Mouse (Mus musculus): ENCODE measurements around the gene Tagln2. TPM values are rescaled to one million over a fixed set of nuclear protein-coding genes. Genes with fewer than 3 reads are reported as not detected.

Gene Tagln2
- polyA plus RNA-seq, 1 experiment from 2014 or later: 53.2 TPM

DNA sequence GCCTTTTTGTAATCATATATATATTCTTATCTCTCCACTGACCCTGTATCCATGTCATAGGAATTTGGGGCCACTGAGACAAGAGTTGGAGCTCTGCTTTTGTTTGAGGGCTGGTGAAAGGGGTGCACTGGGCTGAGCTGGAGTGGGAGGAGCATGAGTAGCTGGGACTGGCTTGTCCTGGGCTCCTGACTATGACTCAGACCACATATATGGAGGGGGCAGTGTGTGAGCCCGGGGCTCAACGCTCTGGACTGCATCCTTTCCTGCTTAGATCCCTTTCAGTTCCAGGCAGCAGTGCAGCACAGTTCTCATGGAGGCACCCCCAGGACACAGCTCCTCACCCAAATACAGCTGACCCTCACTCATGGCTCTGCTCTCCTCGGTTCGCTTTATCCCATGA is 46.2 kb downstream of the Tagln2 start:
- no peak overlapping the region for H3K4me2 ChIP-seq (replicated peaks)
- H3K4me3 ChIP-seq: no peak overlapping the region
- H3K9me3 ChIP-seq (replicated peaks): no peaks in the 10 kb centered on the region
- WGBS: 95% methylated on average over 4 of the region's 4 CpGs
- ATAC-seq (ENCODE audit: low FRiP score): no peak
- peaks cover 19% of the 10 kb centered on the region for H3K4me1 ChIP-seq
- H3K27ac ChIP-seq: no peak overlapping the region
- no peaks in the 10 kb centered on the region for H3K36me3 ChIP-seq
- no peaks in the 10 kb centered on the region; the same call in 1 of the 2 replicates for H3K27me3 ChIP-seq
- no peak overlapping the region for H3K9ac ChIP-seq

GRCm38 (mm10) chr1:172548501-172548900 is 48.7 kb downstream of the Tagln2 start:
- no peak for ATAC-seq (ENCODE audit: low FRiP score)
- no peaks in the 10 kb centered on the region for H3K36me3 ChIP-seq
- WGBS: 58% methylated on average over 7 of the region's 7 CpGs
- no peaks in the 10 kb centered on the region for H3K9me3 ChIP-seq (replicated peaks)
- H3K4me1 ChIP-seq: peaks cover 21% of the 10 kb centered on the region
- no peak overlapping the region for H3K4me3 ChIP-seq
- H3K27me3 ChIP-seq: peaks cover 3% of the 10 kb centered on the region
- H3K27ac ChIP-seq: no peak overlapping the region
- no peak overlapping the region for H3K4me2 ChIP-seq (replicated peaks)
- H3K9ac ChIP-seq: no peak overlapping the region

DNA sequence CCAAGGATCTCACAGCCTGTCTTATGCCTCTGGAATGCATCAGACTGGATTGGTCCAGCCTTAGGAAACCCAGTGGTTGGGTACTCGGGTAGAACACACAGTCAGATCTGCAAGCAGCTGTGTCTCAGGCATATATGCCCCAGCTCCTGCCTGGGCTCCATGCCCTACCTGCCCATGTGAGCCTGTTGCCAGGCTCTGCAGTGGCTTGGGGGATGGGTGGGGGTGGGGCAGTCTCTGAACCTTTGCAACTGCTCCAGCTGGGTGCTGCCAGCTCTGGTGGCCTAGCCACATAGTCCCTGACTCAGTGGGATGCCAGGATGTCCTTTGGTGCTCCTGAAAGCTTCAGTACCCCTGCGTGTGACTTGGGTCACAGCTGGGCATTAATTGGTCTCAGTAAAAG is 49.5 kb downstream of the Tagln2 start:
- no peak overlapping the region for H3K9ac ChIP-seq
- 9% methylated on average over 2 of the region's 2 CpGs for WGBS
- H3K27me3 ChIP-seq: peaks cover 3% of the 10 kb centered on the region
- H3K4me1 ChIP-seq: peaks cover 21% of the 10 kb centered on the region
- H3K9me3 ChIP-seq (replicated peaks): no peaks in the 10 kb centered on the region
- peak overlapping the region; percentile 34; the same call in 1 of the 2 replicates for H3K4me3 ChIP-seq
- no peaks in the 10 kb centered on the region for H3K36me3 ChIP-seq
- ATAC-seq (ENCODE audit: low FRiP score): no peak
- no peak overlapping the region for H3K27ac ChIP-seq
- peak overlapping the region; percentile 53 for H3K4me2 ChIP-seq (replicated peaks)

DNA sequence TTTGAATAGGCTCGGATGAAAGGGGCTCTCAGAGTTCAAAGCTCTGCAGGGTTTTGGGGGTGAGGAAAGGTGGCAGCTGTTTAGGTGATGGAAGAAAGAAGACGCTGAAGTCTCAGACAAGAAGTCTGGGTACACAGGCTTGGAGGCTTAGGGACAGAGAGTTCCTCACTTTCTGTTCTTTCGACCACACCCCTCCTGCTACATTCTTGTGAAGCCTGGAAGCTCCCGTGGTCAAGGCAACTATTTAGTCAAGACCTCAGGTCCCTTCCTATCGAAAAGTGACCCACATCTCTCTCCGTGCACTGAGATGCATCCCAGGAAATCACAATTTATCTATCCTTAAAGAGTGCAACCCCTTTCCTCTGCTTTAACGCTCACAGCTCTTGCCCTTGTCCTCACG is 49.9 kb downstream of the Tagln2 start:
- no peaks in the 10 kb centered on the region for H3K9me3 ChIP-seq (replicated peaks)
- H3K27ac ChIP-seq: no peak overlapping the region
- peaks cover 3% of the 10 kb centered on the region for H3K27me3 ChIP-seq
- peak overlapping the region; percentile 34 for H3K4me3 ChIP-seq
- peaks cover 21% of the 10 kb centered on the region for H3K4me1 ChIP-seq
- H3K36me3 ChIP-seq: no peaks in the 10 kb centered on the region
- 1% methylated on average over 8 of the region's 8 CpGs for WGBS
- H3K9ac ChIP-seq: no peak overlapping the region; the same call in 1 of the 2 replicates
- H3K4me2 ChIP-seq (replicated peaks): peak overlapping the region; percentile 53
- ATAC-seq (ENCODE audit: low FRiP score): no peak

- peak overlapping the region; percentile 34 for H3K4me3 ChIP-seq
- peak overlapping the region; percentile 53 for H3K4me2 ChIP-seq (replicated peaks)
- peaks cover 21% of the 10 kb centered on the region for H3K4me1 ChIP-seq
- ATAC-seq (ENCODE audit: low FRiP score): peak; percentile 90
- H3K9me3 ChIP-seq (replicated peaks): no peaks in the 10 kb centered on the region
- H3K36me3 ChIP-seq: no peaks in the 10 kb centered on the region
- WGBS: 2% methylated on average over 8 of the region's 8 CpGs
- H3K27me3 ChIP-seq: peaks cover 3% of the 10 kb centered on the region
- no peak overlapping the region for H3K27ac ChIP-seq
- H3K9ac ChIP-seq: no peak overlapping the region; the same call in none of the 2 replicates
Measured at GRCm38 (mm10) chr1:172550551-172550951, 50.7 kb downstream of the Tagln2 start.

DNA sequence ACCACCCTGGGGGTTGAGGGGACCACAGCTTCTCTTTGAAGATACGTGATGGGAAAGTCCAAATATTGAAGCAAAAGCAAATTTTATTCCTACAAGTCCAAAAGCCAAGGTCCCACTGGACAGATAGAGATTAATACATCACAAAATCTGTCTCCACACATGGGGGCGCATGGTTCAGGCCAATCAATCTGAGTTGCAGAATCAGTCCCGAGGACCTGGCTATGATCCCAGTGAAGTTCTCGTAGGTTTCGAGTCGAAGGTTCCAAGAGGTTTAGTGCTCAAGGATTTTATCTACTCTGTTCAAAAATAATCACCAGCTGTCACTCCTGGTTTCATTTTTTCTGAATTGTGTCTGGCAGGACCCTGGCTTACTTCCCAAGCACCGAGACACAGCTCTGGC is 51.2 kb downstream of the Tagln2 start:
- Histone ChIP-seq H3K4me3 (peak overlapping the region; percentile 34; the same call in 1 of the 2 replicates), H3K9ac (no peak overlapping the region), H3K9me3 (replicated peaks) (no peaks in the 10 kb centered on the region), H3K4me1 (peaks cover 21% of the 10 kb centered on the region), H3K27me3 (peaks cover 6% of the 10 kb centered on the region), H3K36me3 (no peaks in the 10 kb centered on the region), H3K27ac (no peak overlapping the region), H3K4me2 (replicated peaks) (peak overlapping the region; percentile 53)
- 53% methylated on average over 7 of the region's 7 CpGs for WGBS
- no peak for ATAC-seq (ENCODE audit: low FRiP score)

DNA sequence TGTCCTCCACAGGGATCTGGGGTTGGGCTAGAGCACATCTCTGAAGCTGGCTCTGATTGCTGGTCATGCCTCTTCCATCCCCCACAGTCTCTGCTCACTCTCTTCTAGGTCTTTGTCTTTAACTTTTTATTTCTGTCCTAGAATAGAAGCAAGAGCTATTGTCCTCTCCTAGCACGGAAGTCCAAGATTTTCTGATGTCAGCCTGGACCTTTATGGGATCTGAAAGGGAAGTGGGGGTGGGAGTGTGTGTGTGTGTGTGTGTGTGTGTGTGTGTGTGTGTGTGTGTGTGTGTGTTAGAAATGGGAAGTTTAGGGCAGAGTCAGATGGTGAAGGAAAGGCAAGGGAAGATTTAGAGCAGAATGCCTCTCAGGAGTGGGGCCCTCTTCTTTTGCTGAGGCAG is 52.8 kb downstream of the Tagln2 start:
- WGBS: 25% methylated on average over 1 of the region's 1 CpGs
- Histone ChIP-seq H3K27ac (no peak overlapping the region), H3K27me3 (peaks cover 16% of the 10 kb centered on the region), H3K4me3 (no peak overlapping the region), H3K9ac (no peak overlapping the region), H3K4me2 (replicated peaks) (no peak overlapping the region), H3K36me3 (no peaks in the 10 kb centered on the region), H3K4me1 (peaks cover 21% of the 10 kb centered on the region), H3K9me3 (replicated peaks) (no peaks in the 10 kb centered on the region)
- ATAC-seq (ENCODE audit: low FRiP score): no peak

GRCm38 (mm10) chr1:172555638-172556037 is 55.8 kb downstream of the Tagln2 start, which contains the start of gene Vsig8:
Vsig8 (plus strand) TSS chr1:172555938.
- Histone ChIP-seq H3K27ac (no peak within 1 kb of the TSS), H3K27me3 (peaks cover 31% of the 10 kb centered on the region), H3K9ac (no peak within 1 kb of the TSS), H3K4me1 (peaks cover 6% of the 10 kb centered on the region), H3K4me2 (replicated peaks) (no peak within 1 kb of the TSS), H3K4me3 (no peak within 1 kb of the TSS), H3K36me3 (no peaks in the 10 kb centered on the region), H3K9me3 (replicated peaks) (no peaks in the 10 kb centered on the region)
- no peak for ATAC-seq (ENCODE audit: low FRiP score)
- 80% methylated on average over 11 of the region's 11 CpGs for WGBS

Other genes starting within 250 kb of the Tagln2 start
- not detected in 2 replicates for gene Atp1a4, start 241.6 kb upstream of the Tagln2 start, polyA plus RNA-seq (2016; fragmentation: Nextera tagmentation; extraction: Ambion mirVana)
- 147 and 159 TPM in 2 replicates for gene Igsf8, start 238.4 kb upstream of the Tagln2 start, polyA plus RNA-seq (2016; fragmentation: Nextera tagmentation; extraction: Ambion mirVana)
- 13.7 and 16.1 TPM in 2 replicates for gene Atp1a2, start 202.0 kb upstream of the Tagln2 start, polyA plus RNA-seq (2016; fragmentation: Nextera tagmentation; extraction: Ambion mirVana)
- 1.2 and 2.0 TPM in 2 replicates for gene Kcnj9, start 170.7 kb upstream of the Tagln2 start, polyA plus RNA-seq (2016; fragmentation: Nextera tagmentation; extraction: Ambion mirVana)
- 0.53 and 0.83 TPM in 2 replicates for gene Kcnj10, start 158.8 kb upstream of the Tagln2 start, polyA plus RNA-seq (2016; fragmentation: Nextera tagmentation; extraction: Ambion mirVana)
- gene Pigm, start 123.5 kb upstream of the Tagln2 start, polyA plus RNA-seq (2016; fragmentation: Nextera tagmentation; extraction: Ambion mirVana): 9.4 and 9.8 TPM in 2 replicates
- 0.27 and 0.40 TPM in 2 replicates for gene Slamf9, start 24.7 kb upstream of the Tagln2 start, polyA plus RNA-seq (2016; fragmentation: Nextera tagmentation; extraction: Ambion mirVana)
- gene Igsf9, start 18.3 kb upstream of the Tagln2 start, polyA plus RNA-seq (2016; fragmentation: Nextera tagmentation; extraction: Ambion mirVana): 69.9 and 82.2 TPM in 2 replicates
- 3.3 and 4.4 TPM in 2 replicates for gene Cfap45, start 20.8 kb downstream of the Tagln2 start, polyA plus RNA-seq (2016; fragmentation: Nextera tagmentation; extraction: Ambion mirVana)
- 0.41 TPM in 1 of 2 replicates, not detected in the other for gene Vsig8, start 55.9 kb downstream of the Tagln2 start, polyA plus RNA-seq (2016; fragmentation: Nextera tagmentation; extraction: Ambion mirVana)
- gene Slamf8, start 90.5 kb downstream of the Tagln2 start, polyA plus RNA-seq (2016; fragmentation: Nextera tagmentation; extraction: Ambion mirVana): not detected in 2 replicates
- 0.34 TPM in 1 of 2 replicates, not detected in the other for gene Fcrl6, start 102.5 kb downstream of the Tagln2 start, polyA plus RNA-seq (2016; fragmentation: Nextera tagmentation; extraction: Ambion mirVana)
- 7.9 and 8.6 TPM in 2 replicates for gene Dusp23, start 132.9 kb downstream of the Tagln2 start, polyA plus RNA-seq (2016; fragmentation: Nextera tagmentation; extraction: Ambion mirVana)
- gene Crp, start 198.0 kb downstream of the Tagln2 start, polyA plus RNA-seq (2016; fragmentation: Nextera tagmentation; extraction: Ambion mirVana): not detected in 2 replicates